Mouse (Mus musculus): ENCODE measurements around the gene Ccdc60.
A peak's percentile ranks its signal among the peaks of the same experiment; 100 is the strongest.

Ccdc60 gene

GRCm38 (mm10) chr5:116269212-116270145, 19.3 kb downstream of the Ccdc60 start:
- no peak for DNase-seq

GRCm38 (mm10) chr5:116262689-116263088, 26.1 kb downstream of the Ccdc60 start:
- DNase-seq = no peak

GRCm38 (mm10) chr5:116261944-116262343, 26.8 kb downstream of the Ccdc60 start:
- peak in 1 of 2 experiments; percentile 6 for DNase-seq

DNA sequence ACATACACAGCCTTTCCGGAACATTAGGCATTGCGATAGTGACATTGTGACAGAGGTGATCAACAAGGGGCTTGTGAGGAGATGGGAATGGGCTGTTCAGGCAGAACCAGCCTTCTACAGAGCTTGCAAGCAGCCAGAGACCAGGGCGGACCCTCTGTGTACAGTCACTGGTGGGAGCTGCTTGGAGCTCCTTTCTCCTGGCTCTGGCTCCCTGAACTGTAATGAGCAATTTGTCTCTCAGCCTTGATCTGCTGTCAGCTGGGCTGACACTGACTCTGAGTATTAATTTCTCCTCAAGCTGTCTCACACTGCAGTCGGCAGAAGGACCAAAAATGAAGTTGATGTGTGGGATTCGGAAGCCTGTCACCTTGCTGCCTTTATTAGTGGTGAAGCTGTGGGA, 28.4 kb downstream of the Ccdc60 start:
- no peak for DNase-seq

- DNase-seq = no peak
Measured at GRCm38 (mm10) chr5:116258321-116258860, 30.4 kb downstream of the Ccdc60 start.

DNA sequence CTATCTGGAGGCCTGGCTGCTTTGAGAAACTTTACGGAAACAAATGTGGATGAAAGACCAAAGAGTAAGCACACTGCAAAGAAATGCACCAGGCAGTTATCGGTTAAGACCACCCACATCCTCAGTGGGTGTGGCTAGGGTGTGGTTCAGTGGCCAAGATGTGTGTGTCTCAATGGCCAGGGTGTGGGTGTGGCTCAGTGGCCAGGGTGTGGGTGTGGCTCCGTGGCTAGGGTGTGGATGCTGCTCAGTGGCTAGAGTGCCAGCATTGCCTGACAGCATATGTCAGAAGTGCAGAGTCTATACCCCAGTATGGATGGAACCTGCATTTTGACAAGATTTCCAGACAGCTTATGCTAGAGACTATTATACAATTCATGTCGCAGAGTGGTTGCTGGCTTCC, 34.9 kb downstream of the Ccdc60 start:
- DNase-seq = no peak

DNA sequence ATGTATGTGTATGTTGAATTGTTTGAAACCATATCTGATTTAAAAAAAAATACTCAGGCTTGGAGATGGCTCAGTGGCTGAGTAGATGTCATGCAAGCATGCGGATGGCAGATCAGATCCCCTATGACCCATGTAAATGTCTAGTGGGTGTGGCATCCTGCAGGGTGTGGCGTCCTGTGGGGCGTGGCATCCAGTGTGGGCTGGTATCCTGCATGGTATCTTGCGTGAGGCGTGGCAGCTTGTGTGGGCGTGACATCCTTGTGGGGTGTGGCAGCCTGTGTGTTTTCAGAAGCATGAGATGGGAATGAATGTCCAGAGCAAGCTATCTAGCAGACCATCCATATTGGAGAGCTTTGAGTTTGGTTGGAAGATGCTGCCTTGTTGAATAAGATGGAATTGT, 36.6 kb downstream of the Ccdc60 start:
- no peak for DNase-seq

GRCm38 (mm10) chr5:116246642-116247041, 42.1 kb downstream of the Ccdc60 start:
- DNase-seq = peak; percentile 67 to 68

DNA sequence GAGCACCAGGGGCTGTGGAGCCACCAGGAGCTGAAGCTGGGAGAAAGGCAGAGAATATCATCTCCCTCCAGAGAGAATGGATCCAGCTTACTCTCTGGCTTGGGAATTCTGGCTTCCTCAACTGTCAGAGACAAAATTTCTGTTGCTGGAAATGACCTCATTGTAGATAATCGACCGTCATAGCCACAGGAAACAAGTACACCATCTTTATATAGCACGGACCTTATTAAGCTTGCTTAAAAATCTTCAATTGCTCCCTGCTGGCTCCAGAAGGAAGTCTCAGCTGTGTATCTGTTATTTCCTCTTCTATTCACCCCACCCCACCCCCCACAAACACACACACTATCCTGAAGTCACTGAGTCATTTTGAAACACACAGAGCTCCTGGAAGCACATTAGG, 44.3 kb downstream of the Ccdc60 start:
- no peak for DNase-seq

DNA sequence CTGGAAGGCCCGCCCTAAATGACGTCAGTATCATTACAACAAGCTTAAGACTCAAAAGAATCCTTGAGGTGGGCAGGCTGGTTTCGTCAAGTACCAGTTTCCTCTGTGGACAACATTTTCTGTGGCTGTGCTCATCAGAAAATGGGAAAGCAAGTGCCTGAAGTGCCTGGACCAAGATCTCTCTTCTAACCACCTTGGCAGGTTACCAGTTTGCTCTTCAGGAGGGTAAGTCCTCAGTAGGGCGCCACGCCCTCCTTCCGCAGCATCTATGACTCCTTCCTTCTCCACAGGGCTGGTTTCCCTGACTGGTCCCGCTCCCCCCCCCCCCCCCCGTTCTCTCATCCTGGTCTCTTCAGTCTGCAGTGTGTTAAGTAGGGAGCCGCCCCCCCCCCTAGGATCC, 45.2 kb downstream of the Ccdc60 start:
- no peak for DNase-seq

- peak; percentile 46 to 69 for DNase-seq
Measured at GRCm38 (mm10) chr5:116231841-116232643, 56.7 kb downstream of the Ccdc60 start.

DNA sequence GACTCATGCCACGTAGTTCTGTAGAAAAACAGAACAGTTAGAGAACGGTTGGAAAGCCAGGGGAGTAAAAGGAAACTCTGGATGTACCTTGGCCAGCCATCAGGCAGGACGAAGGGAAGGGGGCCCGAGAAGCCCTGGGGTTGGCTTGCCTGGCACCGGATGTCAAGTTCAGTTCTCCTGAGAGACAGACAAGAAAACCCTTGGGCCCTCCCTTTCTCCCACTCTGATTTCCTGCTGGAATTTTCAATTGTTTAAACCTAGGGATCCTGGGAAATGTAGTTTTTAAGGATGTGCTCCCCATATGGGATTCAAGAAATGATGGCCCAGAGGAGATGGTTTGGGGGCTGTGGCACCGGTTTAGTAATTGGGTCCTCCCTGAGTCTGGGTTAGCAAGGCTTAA, 60.4 kb downstream of the Ccdc60 start:
- DNase-seq = no peak

DNA sequence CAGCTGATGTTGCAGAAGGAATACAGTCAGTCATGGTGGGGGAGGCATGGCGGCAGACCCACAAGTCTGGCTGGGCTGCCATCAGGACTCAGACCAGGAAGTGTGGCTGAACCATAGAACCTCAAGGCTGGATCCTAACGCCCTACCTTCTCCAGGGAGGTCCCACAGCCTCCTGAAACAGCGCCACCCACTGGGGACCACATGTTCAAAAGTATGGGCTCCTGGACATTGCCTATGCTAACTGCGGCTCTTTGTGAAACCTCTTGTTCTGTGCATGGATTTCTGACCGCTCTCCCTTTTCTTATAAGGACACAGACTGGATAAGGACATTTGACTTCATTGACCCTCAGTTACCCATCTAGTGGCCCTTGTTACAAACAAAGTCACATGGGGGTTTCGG, 64.8 kb downstream of the Ccdc60 start:
- no peak for DNase-seq

DNA sequence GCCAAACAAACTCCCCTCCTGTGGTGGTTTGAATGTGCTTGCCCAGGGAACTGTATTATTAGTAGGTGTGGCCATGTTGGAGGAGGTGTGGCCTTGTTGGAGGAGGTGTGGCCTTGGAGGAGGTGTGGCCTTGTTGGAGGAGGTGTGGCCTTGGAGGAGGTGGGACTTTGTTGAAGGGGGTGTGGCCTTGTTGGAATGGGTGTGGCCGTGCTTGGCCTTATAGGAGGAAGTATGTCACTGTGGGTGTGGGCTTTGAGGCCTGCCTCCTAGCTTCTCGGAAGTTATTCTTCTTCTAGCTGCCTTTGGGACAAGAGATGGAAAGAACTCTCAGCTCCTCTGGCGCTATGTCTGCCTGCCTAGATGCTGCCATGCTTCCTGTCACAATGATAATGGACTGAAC, 66.9 kb downstream of the Ccdc60 start:
- DNase-seq = no peak

- DNase-seq = no peak
Measured at GRCm38 (mm10) chr5:116219288-116219687, 69.5 kb downstream of the Ccdc60 start.

- no peak for DNase-seq
Measured at GRCm38 (mm10) chr5:116212706-116213105, 76.1 kb downstream of the Ccdc60 start.

- no peak for DNase-seq
Measured at GRCm38 (mm10) chr5:116209378-116210091, 79.2 kb downstream of the Ccdc60 start.

DNA sequence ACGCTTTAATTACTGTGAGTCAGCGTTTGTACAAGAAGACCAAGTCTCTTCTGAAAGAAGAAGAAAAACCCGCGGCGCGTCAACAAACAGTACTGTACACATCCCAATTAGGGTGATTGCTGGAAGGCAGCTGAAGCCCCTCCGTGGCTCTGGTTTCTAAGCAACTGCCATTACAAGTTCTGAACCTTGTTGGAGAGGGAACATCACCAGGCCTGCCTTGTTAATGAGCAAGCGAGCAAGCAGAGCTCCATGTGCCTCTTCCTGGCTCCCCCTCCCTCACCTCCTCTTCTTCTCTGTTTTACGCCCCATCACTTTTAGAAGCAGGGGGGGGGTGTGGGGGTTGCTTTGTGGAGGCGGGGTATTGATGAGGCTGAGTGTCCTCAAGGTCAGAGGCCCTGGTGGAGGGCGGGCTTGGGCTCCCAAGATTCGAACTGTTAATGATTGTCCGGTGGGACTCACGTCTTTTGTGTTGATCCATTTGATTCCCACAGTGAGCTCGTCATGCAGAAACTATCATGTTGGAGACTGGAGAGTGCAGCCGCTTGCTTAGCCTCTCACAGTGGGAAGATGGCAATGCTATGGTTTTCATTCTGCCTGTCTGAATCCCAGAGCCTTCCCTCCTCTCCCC, 79.9 kb downstream of the Ccdc60 start:
- DNase-seq = no peak

- no peak for DNase-seq
Measured at GRCm38 (mm10) chr5:116202692-116203091, 86.1 kb downstream of the Ccdc60 start.

GRCm38 (mm10) chr5:116194499-116194898, 94.3 kb downstream of the Ccdc60 start:
- DNase-seq = no peak

DNA sequence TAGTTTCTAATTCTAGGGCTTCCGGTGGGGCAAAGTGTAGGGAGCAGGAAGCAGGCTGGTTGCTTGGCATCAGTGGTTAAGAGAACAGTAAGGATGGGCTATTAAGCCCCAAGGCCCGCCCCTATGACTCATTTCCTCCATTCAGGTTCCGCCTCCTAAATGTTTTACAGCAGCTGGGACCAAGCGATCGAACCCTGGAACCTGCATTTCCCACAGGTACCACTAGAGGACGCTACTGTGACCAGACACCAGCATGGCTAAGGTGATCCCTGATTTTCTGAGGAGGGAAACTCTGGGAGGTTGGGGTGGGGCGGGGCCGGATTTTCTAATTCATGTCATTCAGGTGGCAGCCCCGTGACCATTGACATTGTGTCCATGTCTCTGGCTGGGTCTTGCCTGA, 96.1 kb downstream of the Ccdc60 start:
- no peak for DNase-seq

DNA sequence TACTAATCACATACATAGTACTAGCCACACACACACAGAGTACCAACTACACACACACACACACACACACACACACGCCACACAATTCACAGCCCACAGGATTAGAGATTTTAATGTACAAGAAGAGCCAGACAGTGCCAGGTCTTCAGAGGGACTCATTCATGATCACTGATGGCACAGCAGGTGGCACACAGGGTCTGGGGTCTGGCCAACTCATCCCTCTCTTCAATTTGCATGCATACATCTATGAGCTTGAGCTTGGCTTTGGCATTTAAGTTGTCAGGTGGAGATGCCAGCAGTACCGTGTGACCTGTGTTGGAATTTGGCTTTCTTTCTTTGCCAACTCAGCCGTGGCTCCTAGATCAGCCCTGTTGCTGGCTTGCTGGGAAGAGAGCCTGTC, 97.2 kb downstream of the Ccdc60 start:
- no peak for DNase-seq
